Mouse (Mus musculus): ENCODE measurements around the gene Abhd14b.
"Not testable (repeated sequence)": the region's sequence is repeated elsewhere in the genome, so short reads cannot be mapped to it uniquely, and the experiment has no call there.

Abhd14b gene

GRCm38 (mm10) chr9:106476002-106476923 lies 29.0 kb downstream of the Abhd14b start:
- no peak for DNase-seq (ENCODE audit: low spot score)

GRCm38 (mm10) chr9:106476924-106477484 lies 29.7 kb downstream of the Abhd14b start, which contains the start of gene Parp3:
TSS of gene Parp3 (minus strand) at chr9:106476949.
- DNase-seq (ENCODE audit: low spot score) = peak; percentile 100

- DNase-seq (ENCODE audit: low spot score) = no peak
Observed at GRCm38 (mm10) chr9:106477649-106478048, 30.4 kb downstream of the Abhd14b start.

DNA sequence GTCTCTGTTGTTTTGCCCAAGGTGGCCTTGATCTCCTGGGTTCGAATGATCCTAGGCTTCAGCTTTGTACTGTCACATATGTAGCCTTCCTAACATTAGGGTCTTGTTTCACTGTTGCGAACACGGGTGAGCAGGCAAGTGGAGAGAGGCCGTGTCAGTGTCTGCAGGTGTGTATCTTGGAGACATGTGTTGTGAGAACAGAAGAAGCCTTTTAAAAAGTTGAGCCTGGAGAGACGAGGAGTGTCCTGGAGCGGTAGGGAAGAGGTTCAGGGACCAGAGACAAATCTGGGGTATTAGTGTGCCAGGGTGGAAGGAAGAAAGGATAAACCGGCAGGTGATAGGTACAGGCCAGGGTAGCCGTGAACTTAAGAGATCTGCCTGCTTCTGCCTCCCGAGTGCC lies 30.8 kb downstream of the Abhd14b start:
- DNase-seq (ENCODE audit: low spot score) = no peak

- no peak for DNase-seq (ENCODE audit: low spot score)
Observed at GRCm38 (mm10) chr9:106480541-106480940, 33.3 kb downstream of the Abhd14b start.

GRCm38 (mm10) chr9:106481075-106481474 lies 33.8 kb downstream of the Abhd14b start:
- no peak for DNase-seq (ENCODE audit: low spot score)

- no peak for DNase-seq (ENCODE audit: low spot score)
Observed at GRCm38 (mm10) chr9:106481676-106482075, 34.4 kb downstream of the Abhd14b start.

DNA sequence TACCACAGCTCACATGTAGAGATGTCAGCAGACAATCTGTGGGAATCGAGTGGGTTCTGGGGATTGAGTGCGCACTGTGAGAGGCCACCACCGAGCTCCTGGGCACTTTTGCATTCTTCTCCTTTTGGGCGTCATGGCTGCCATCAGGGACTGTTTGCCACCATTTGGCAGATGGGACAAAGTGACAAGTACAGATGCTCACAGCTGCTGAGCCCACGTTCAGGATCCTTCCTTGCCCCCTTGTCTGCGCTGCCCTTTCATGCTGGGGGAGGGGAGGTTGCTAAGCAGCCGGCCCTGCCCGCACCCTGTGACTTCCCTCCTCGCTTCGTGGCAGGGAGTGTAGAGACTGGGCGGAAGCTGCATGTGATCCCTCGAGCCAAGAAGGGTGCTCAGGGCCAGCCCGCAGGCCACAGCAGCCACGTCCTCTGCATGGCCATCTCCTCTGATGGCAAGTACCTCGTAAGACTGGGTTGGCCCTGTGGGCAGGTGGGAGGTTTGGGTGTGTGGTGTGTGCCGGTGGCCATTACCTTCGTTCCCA lies 35.4 kb downstream of the Abhd14b start:
- DNase-seq (ENCODE audit: low spot score) = no peak

GRCm38 (mm10) chr9:106483136-106483535 lies 35.9 kb downstream of the Abhd14b start:
- no peak for DNase-seq (ENCODE audit: low spot score)

DNA sequence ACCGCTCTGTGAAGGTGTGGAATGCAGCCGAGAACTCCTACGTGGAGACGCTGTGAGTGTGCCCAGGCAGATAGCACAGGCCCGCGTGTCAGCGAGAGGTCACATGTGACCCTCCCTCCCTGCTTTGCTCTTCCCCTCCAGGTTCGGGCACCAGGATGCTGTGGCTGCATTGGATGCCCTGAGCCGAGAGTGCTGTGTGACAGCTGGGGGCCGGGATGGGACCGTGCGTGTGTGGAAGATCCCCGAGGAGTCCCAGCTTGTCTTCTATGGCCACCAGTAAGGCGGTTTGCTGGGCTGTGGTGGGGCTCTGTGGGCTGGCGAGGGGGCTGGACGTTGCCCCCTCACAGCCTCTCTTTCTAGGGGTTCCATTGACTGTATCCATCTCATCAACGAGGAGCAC lies 36.3 kb downstream of the Abhd14b start:
- DNase-seq (ENCODE audit: low spot score) = no peak

DNA sequence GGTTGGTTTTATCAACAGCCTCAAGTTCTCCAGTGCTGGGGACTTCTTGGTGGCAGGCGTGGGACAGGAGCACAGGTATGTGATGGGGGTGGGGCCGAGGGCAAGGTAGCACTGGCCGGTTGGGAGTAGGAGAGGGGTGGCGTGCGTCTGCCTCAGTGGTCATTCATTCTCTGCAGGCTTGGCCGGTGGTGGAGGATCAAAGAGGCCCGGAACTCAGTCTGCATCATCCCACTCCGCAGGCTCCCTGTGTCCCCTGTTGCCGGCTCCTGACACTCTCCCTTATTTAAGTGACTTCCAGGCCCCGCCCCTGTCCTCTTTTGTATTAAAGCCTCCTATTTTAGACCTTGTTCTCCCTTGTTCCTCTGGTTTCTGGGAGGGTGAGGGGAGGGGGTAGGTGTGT lies 37.8 kb downstream of the Abhd14b start:
- DNase-seq (ENCODE audit: low spot score) = no peak

GRCm38 (mm10) chr9:106487602-106488001 lies 40.3 kb downstream of the Abhd14b start:
- DNase-seq (ENCODE audit: low spot score) = not testable (repeated sequence)

DNA sequence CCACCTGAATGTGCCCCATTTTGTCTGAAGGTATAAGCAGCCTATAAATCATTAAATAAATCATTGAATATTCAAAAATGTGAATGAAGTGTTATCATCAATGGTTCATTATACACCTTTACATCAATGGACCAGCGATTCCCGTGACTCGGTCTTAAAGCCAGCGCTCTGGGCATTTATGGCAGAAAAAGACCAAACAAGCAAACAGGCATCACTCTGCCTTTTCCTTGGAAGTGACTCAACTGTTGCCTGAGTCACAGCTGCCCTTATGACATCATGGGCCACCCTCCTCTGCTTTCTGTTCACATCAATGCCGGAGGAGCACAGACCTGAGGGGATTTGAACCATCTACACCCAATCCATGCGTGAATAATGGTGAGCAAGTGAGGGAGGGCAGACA lies 52.4 kb downstream of the Abhd14b start, which contains the start of gene Iqcf1:
Iqcf1 (plus strand) TSS at position 301 of the 400 bp plus-strand sequence.
- DNase-seq (ENCODE audit: low spot score) = no peak

DNA sequence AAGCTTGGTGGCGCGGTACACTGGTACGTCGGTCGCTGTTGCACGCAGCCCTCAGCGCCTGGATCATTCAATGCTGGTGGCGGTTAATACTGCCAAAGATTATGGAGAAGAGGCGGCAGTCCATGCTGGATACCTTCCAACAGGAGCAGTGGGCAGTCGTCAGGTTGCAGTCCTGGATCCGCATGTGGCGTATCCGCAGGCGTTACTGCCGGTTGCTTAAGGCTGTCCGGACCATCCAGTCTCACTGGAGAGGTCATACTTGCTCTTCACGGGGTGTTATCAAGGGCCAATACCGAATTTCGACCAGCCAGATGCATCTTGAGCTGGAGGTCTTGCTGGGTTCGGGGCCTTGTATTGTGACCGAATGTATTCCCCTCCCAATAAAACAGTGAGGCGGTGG lies 54.6 kb downstream of the Abhd14b start:
- DNase-seq (ENCODE audit: low spot score) = no peak
